Mouse (Mus musculus) cerebellum, adult 11 months (tissue): ENCODE results near the gene Cxcl12.

ENCODE experiments used
- DNase-seq: peaks from one replicate; pipeline ENCODE4 v3.0.0; 2022

Cxcl12 gene

GRCm38 (mm10) chr6:117168321-117169011 lies at the start of gene Cxcl12:
Cxcl12 (plus strand) TSS chr6:117168535.
- no peak for DNase-seq

GRCm38 (mm10) chr6:117122074-117122473 lies 46.3 kb upstream of the Cxcl12 start:
- no peak for DNase-seq

GRCm38 (mm10) chr6:117126356-117126755 lies 42.0 kb upstream of the Cxcl12 start:
- DNase-seq, result no peak

GRCm38 (mm10) chr6:117129443-117129842 lies 38.9 kb upstream of the Cxcl12 start:
- DNase-seq, result no peak

GRCm38 (mm10) chr6:117130680-117131111 lies 37.6 kb upstream of the Cxcl12 start:
- no peak for DNase-seq

GRCm38 (mm10) chr6:117134526-117134925 lies 33.8 kb upstream of the Cxcl12 start:
- no peak for DNase-seq

- DNase-seq, result no peak
Measured at GRCm38 (mm10) chr6:117137735-117138134, 30.6 kb upstream of the Cxcl12 start.

- no peak for DNase-seq
Measured at GRCm38 (mm10) chr6:117140907-117141306, 27.4 kb upstream of the Cxcl12 start.

- DNase-seq, result no peak
Measured at GRCm38 (mm10) chr6:117146951-117147350, 21.4 kb upstream of the Cxcl12 start.

- DNase-seq, result no peak
Measured at GRCm38 (mm10) chr6:117151484-117152149, 16.7 kb upstream of the Cxcl12 start.

- no peak for DNase-seq
Measured at GRCm38 (mm10) chr6:117153046-117153445, 15.3 kb upstream of the Cxcl12 start.

GRCm38 (mm10) chr6:117156846-117157245 lies 11.5 kb upstream of the Cxcl12 start:
- no peak for DNase-seq

GRCm38 (mm10) chr6:117159710-117160690 lies 8.3 kb upstream of the Cxcl12 start:
- no peak for DNase-seq

- DNase-seq, result no peak
Measured at GRCm38 (mm10) chr6:117163486-117163885, 4.8 kb upstream of the Cxcl12 start.

GRCm38 (mm10) chr6:117166581-117167425 lies 1.5 kb upstream of the Cxcl12 start:
- DNase-seq, result peak; percentile 76

GRCm38 (mm10) chr6:117167426-117167730 lies 957 bp upstream of the Cxcl12 start:
- DNase-seq, result no peak

- no peak for DNase-seq
Measured at GRCm38 (mm10) chr6:117169051-117169909, 945 bp downstream of the Cxcl12 start.

GRCm38 (mm10) chr6:117169910-117170747 lies 1.8 kb downstream of the Cxcl12 start:
- DNase-seq, result no peak

- no peak for DNase-seq
Measured at GRCm38 (mm10) chr6:117172358-117172757, 4.0 kb downstream of the Cxcl12 start.

- peak; percentile 45 for DNase-seq
Measured at GRCm38 (mm10) chr6:117173876-117174275, 5.5 kb downstream of the Cxcl12 start.
